Mouse (Mus musculus) G1E (cell line): Measurements from ENCODE around the gene Zbtb32.

Source experiments
- CTCF ChIP-seq: IDR thresholded peaks from 2 replicates; pipeline ENCODE4 v1.5.1; 2012; ENCODE audit warnings: low read depth, low read length, inconsistent platforms, mixed read lengths
- GATA1 ChIP-seq: IDR thresholded peaks from 2 replicates; pipeline ENCODE4 v1.6.1; 2012; ENCODE audit warnings: borderline replicate concordance, low read length, inconsistent platforms, mixed read lengths
- GATA2 ChIP-seq: IDR thresholded peaks from 2 replicates; pipeline ENCODE4 v1.6.1; 2012; ENCODE audit warnings: low read depth, low read length, inconsistent platforms, borderline replicate concordance
- POLR2AphosphoS5 ChIP-seq: IDR thresholded peaks from 2 replicates; pipeline ENCODE4 v1.6.1; 2012; ENCODE audit warnings: low read depth, low read length, inconsistent platforms; ENCODE audit not compliant: insufficient replicate concordance

GRCm38 (mm10) chr7:30639083-30639482, 40.4 kb upstream of the Zbtb32 start:
- no peak for TF ChIP-seq GATA2
- TF ChIP-seq POLR2AphosphoS5 = no peak
- no peak for TF ChIP-seq GATA1
- TF ChIP-seq CTCF = no peak
